Mouse (Mus musculus) neutrophil, adult 5-6 weeks (primary cell): ENCODE data around the gene Lcp2. TPM values are rescaled to one million over a fixed set of nuclear protein-coding genes. Genes with fewer than 3 reads are reported as not detected.

Experiments
- ATAC-seq: fragments of 151-379, 151-347 bp; 2 replicates; pipeline ENCODE4 v1.8.0; 2017; ENCODE audit warnings: mild to moderate bottlenecking, moderate TSS enrichment; ENCODE audit not compliant: insufficient number of reproducible peaks, poor library complexity, low FRiP score, severe bottlenecking; ENCODE audit errors: extremely low read depth
- total RNA-seq: library from RNA; stranded (forward); fragments of 200-1000 nt; gene quantifications from 2 replicates; pipeline ENCODE4 v1.2.3, GENCODE M21; 2017

Lcp2 gene
- total RNA-seq, 1 experiment from 2014 or later = 162 TPM

GRCm38 (mm10) chr11:34128412-34128811, 81.7 kb downstream of the Lcp2 start:
- ATAC-seq = no peak

DNA sequence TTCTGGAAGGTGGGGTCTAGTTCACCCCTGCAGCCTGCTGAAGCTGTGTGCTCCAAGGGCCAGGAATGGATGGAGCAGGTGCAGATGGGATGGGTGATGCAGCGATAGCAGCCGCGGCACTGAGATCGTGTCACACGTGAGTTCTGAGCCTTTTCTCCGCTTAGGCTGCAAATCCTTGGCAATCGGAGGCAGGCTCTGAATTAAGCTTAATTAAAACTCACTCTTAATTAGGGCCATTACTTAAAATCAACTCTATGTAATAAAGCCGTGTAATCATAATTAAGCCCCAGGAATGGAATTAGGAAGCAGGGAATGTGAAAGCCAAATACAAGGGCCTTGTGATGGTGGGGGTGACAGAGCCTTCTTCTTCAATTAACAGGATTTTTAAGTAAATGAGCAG, 92.6 kb downstream of the Lcp2 start:
- no peak for ATAC-seq

Other genes starting within 250 kb of the Lcp2 start
- 0.12 TPM in 1 of 2 replicates, not detected in the other for gene Kcnmb1, start 83.9 kb upstream of the Lcp2 start, total RNA-seq
- gene Kcnip1, start 53.8 kb upstream of the Lcp2 start, total RNA-seq = 0.49 TPM in 1 of 2 replicates, not detected in the other
- gene 4930469K13Rik, start 51.6 kb downstream of the Lcp2 start, total RNA-seq = not detected in 2 replicates
- gene Foxi1, start 161.2 kb downstream of the Lcp2 start, total RNA-seq = not detected in 2 replicates